Mouse (Mus musculus) R1 (cell line): ENCODE measurements around the gene D11Wsu47e.
A peak's percentile ranks its signal among the peaks of the same experiment; 100 is the strongest.

Source experiments
- DNase-seq: peaks from one replicate; pipeline ENCODE4 v3.0.0-alpha.2; 2018; ENCODE audit warnings: low read depth, low spot score

Gene D11Wsu47e

DNA sequence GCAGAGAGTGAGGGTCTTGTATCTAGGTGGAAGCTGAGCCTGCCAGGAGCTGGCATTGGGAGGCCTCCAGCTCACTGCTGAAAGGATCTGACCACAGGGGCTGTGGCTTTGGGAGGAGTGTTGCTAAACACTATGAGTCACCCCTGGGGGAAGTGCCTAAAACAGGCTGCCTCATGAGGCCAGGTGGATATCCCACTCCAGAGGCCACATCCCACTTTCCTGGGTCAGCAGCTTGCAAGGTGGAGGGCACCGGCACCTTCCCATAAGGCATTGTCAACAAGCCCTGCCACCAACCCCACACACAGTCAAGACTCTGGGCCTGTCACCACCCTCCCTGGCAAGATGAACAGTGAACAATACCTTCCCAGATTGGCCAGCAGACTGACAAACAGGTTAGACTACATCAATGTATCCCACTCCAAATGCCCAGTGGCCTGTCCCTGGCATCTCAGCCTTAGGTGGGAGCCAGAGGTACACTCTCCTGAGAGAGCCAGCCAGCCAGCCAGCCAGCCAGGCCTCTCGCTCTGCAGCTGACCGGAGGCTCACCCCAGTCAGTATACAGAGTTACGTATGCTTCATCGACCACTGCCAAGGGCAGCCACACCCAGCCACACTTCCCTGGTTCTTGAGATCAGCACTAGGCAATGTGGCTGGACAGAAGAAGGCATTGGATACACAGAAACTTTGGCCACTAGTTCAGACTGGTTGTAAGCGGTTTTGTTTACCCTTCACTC, 49.6 kb downstream of the D11Wsu47e start:
- DNase-seq, result peak; percentile 55

DNA sequence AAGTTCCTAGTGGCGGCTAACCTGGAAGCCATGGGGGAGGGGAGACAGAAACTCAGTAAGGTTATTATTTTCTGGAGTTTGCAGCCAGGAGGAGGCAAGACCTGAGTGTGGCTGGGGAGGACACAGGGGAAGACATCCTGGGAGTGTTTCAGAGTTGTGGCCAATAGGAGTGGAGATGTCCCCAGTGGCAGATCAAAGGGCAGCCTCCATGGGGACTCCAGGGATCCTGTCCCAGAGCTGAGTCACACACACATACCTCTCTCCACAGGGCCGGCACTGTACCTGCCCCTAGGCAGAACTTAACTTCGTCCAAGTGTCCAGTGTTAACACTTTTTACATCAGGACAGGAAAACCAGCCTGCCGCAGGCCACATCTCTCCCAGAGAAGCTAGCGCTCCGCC, 50.9 kb downstream of the D11Wsu47e start:
- no peak for DNase-seq

DNA sequence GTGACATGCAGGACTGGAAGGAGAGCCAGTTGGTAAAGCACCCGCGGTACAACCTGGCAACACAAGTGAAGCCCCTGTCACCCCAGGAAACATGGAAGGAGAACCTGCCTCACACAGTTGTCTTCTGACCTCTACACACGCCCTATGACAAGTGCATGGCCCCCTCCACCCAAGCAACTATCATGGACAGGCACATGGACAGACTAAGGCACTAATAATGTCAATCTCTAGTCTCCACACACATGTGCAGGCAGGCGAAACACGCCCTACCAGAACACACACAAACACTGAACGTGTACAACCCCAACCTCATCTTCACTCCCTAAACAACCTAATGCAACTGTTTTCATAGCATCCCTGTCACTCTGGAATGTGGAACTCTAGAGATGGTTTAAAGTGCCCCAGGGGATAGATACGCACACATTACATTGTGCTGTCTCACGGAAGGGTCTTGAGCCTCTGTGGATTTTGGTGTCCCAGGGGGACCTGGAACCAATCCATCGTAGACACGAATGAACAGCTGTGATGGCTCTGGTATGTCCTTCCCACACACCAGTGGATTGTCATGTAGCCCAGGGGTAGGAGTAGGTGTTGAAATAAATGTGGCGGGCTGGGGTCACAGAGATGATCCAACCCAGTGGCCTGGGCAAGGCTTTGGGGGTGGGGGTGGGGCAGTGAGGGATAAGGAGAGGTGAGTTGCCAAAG, 52.8 kb downstream of the D11Wsu47e start:
- no peak for DNase-seq

DNA sequence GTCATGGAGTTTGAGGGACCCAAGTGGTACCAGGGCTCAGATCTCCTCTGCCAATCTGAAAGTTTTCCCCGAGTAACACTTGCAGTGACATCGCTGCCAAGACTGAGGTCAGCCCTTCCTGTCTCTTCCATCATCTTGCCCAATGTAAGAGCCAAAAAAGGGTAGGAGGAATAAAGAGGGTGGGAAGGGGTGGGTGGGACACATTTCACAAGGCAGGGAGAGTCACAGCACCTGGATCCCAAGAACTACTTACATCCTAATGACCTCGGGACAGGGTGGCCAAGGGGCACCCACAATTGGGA, 53.3 kb downstream of the D11Wsu47e start:
- no peak for DNase-seq

DNA sequence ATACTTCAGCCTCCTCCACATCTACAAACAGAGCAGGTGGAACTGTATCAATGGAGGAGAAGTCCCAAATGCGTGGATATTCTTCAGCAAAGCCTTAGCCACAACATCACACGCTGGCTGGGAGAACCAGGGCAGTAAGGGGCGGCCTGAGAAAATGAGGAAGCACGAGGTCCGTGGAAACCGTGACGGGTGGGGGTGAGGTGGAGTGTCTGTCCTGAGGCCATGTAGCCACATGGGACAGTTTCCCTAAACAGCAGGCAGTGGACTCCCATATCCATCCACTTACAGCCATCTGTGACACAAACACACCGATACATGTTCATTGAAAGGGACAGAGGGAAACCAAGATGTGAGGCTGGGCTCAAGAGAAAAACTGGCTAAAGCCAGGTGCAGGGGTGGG, 53.7 kb downstream of the D11Wsu47e start:
- DNase-seq, result no peak

DNA sequence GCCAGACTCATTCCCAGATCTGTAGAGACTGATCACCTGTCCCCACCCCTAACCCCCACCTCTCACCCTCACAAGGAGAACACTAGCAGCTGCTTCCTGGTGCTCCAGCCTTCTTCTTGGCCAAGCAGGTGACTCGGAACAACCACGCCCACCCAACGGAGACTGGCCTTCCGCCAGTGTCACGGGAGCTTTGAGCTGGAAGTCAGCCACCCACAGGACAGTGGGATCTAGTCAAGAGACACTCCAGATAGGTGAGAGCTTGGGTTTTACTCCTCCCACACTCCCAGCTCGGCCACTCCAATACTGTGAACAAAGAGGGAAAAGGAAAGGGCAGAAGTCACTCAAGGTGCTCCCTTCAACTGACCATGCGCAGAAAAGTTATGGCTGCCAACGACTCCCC, 55.0 kb downstream of the D11Wsu47e start:
- no peak for DNase-seq

DNA sequence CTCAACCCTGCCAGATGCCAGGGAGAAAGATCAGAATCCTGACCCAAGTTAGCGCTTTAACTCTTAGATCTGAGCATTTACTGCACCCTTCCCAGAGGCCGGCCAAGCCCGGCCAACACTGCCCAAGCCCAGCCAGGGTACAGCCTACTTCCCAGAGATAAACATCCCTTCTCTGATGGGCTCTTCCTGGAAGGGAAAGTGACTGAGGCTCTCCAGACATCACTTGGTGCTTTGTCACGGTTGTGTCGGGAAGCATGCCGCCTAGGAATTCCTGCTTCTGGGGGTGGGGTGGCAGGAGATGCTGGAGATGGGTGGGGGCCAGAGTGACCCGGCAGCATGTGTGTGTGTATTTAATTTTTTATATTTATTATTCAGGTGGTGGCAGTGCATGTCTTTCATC, 55.9 kb downstream of the D11Wsu47e start:
- DNase-seq, result no peak

DNA sequence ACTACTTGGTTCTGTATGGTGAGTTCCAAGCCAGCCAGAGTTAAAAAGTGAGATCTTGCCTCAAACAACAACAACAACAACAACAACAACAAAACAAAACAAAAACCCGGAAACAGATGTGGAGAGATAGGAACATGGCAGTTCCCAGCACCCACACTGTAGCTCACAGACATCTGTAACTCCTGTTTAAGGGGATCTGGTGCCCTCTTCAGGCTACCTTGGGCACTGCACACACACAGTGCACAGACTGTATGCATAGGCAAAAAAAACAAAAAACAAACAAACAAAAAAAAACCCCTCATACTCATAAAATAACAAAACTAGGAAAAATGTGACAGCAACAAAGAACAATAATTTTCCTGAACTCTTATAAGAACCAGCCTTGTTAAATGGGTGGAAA, 58.8 kb downstream of the D11Wsu47e start:
- peak; percentile 77 for DNase-seq
